Mouse (Mus musculus) small intestine, adult 2 months (tissue): ENCODE results near the gene Gm5475.

Experiments
- CTCF ChIP-seq: fragments of 200-500 bp; IDR thresholded peaks from 2 replicates; pipeline ENCODE4 v1.5.1; 2012; ENCODE audit warnings: low read depth, mild to moderate bottlenecking, control low read depth, inconsistent platforms, low read length, moderate library complexity, mixed read lengths; ENCODE audit not compliant: insufficient replicate concordance, insufficient read length; ENCODE audit errors: extremely low read depth
- POLR2A ChIP-seq: fragments of 200-500 bp; IDR thresholded peaks from 2 replicates; pipeline ENCODE4 v1.6.1; 2012; ENCODE audit warnings: low read depth, mild to moderate bottlenecking, control low read depth, inconsistent platforms, low read length, moderate library complexity

- TF ChIP-seq POLR2A (no peak), CTCF (no peak)
Measured at GRCm38 (mm10) chr15:100414942-100415341, 7.0 kb upstream of the Gm5475 start.
